In genomic region chr2:78453411-78453810, GRCm38 (mm10) we compare ENCODE assay signal across 12 mouse cellular contexts.
"Had no signal": no experiment of that assay in that cellular context is flagged by ENCODE, and none has a peak within 500 bp of the region (broad histone marks: within the 10 kb centered on the region; RNA-seq: fewer than 3 reads in every experiment).

No protein-coding gene starts in this region.

- DNase-seq: retina, postnatal 1 day; right cerebral cortex, adult 18-20 months; right cerebral cortex, postnatal 14 days; right cerebral cortex, postnatal 25 days; right cerebral cortex, postnatal 4 days; spleen, adult 18-20 months; thymus, adult 18-20 months; thymus, adult 2 months; thymus, postnatal 14 days; thymus, postnatal 25 days; thymus, postnatal 36 days; thymus, postnatal 4 days had no signal
